Mouse (Mus musculus) heart, embryonic 13.5 days (tissue): ENCODE measurements around the gene Cxcl16. TPM values are rescaled to one million over a fixed set of nuclear protein-coding genes. Genes with fewer than 3 reads are reported as not detected.
"Not testable (repeated sequence)": the region's sequence is repeated elsewhere in the genome, so short reads cannot be mapped to it uniquely, and the experiment has no call there.

ENCODE experiments used
- ATAC-seq: fragments of 200-750 bp; cut with Nextera tagmentation; 2 replicates; pipeline ENCODE4 v1.8.0; 2017; ENCODE audit warnings: moderate TSS enrichment; ENCODE audit not compliant: insufficient number of reproducible peaks, low FRiP score, low TSS enrichment; ENCODE audit errors: extremely low read depth
- H3K27ac ChIP-seq: fragments of 300-500 bp; sonication (generic); replicated peaks from 2 replicates; pipeline ENCODE4 v1.5.1; 2015; ENCODE audit warnings: moderate library complexity, mild to moderate bottlenecking, inconsistent platforms
- H3K27me3 ChIP-seq: fragments of 300-500 bp; sonication (generic); replicated peaks from 2 replicates; pipeline ENCODE4 v1.6.1; 2015; ENCODE audit warnings: mild to moderate bottlenecking, inconsistent platforms
- H3K36me3 ChIP-seq: fragments of 300-500 bp; sonication (generic); 2 replicates; pipeline ENCODE4 v1.6.1; 2015; ENCODE audit warnings: mild to moderate bottlenecking, inconsistent platforms
- H3K4me1 ChIP-seq: fragments of 300-500 bp; sonication (generic); 2 replicates; pipeline ENCODE4 v1.6.1; 2015; ENCODE audit warnings: inconsistent platforms
- H3K4me2 ChIP-seq: fragments of 300-500 bp; sonication (generic); 2 replicates; pipeline ENCODE4 v1.6.1; 2015; ENCODE audit warnings: inconsistent platforms, mild to moderate bottlenecking, moderate library complexity
- H3K4me3 ChIP-seq: fragments of 300-500 bp; sonication (generic); 2 replicates; pipeline ENCODE4 v1.5.1; 2015; ENCODE audit warnings: moderate library complexity, mild to moderate bottlenecking, inconsistent platforms
- H3K9ac ChIP-seq: fragments of 300-500 bp; sonication (generic); 2 replicates; pipeline ENCODE4 v1.6.1; 2015; ENCODE audit warnings: inconsistent platforms, mild to moderate bottlenecking, moderate library complexity
- H3K9me3 ChIP-seq: fragments of 300-500 bp; sonication (generic); 2 replicates; pipeline ENCODE4 v1.6.1; 2016; ENCODE audit warnings: inconsistent platforms
- WGBS: fragments of 180-500 bp; shearing (Covaris S2); methylation state at CpG from one replicate; pipeline ENCODE4 v1.1.7; 2015; ENCODE audit warnings: mixed read lengths; 5-methylcytosine and 5-hydroxymethylcytosine counted together
- polyA plus RNA-seq: library from polyadenylated mRNA; unstranded; fragments of >200 nt; fragmentation: Nextera tagmentation; extraction: Ambion mirVana; gene quantifications from 2 replicates; pipeline ENCODE4 v1.2.1, GENCODE M21; 2015

The Cxcl16 gene
- polyA plus RNA-seq, 1 experiment from 2014 or later, result 6.9 TPM

DNA sequence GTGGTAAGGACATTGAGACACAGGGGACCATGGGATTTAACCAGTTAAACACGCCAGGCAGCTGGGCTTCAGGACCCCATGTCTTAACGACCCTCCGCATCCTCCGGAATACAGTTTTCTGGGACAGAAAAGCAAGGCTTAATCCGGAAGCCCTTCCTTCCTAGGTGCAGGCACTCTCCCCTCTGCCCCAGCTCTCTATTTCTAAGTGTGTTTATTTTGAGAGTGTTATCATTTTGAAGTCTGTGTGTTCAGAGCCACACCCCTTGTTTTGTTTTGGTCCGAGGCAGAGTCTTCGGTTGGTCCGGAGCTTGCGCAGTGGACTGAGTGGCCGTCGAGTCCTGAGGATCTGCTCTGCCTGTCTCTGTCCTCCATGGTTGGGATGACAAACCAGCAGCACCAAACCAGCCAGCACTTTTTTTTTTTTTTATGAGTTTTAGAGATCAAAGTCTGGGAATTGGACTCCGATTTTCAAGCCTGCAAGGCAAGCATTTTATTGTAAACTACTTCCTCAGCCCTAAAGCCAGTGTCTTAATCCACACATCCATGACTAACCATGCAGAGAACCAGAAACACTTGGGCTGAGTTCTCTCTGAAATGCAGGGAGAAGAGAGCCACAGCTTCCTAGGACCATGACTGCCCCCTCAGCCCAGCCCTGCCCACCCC, 15.2 kb upstream of the Cxcl16 start:
- 54% methylated on average over 12 of the region's 12 CpGs for WGBS
- Histone ChIP-seq H3K36me3 (no peaks in the 10 kb centered on the region), H3K9me3 (no peaks in the 10 kb centered on the region), H3K27me3 (no peaks in the 10 kb centered on the region), H3K4me1 (no peaks in the 10 kb centered on the region), H3K27ac (no peak overlapping the region), H3K4me2 (no peak overlapping the region), H3K4me3 (no peak overlapping the region), H3K9ac (no peak overlapping the region)
- no peak for ATAC-seq

DNA sequence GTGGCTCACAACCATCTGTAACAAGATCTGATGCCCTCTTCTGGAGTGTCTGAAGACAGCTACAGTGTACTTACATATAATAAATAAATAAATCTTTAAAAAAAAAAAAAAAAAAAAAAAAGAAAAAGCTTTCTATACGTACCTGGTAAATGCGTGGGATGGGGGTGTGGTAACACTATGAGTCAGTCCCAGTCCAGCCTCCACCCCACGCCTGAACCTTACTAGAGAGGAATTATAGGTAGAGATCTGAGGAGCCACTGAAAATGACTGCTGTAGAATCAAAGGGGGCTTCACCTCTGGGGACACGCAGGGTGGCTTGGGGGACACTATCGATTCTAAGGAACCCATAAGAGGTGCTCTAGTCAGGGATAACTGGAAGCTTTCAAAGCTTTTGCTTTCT, 13.5 kb upstream of the Cxcl16 start:
- 81% methylated on average over 5 of the region's 5 CpGs for WGBS
- not testable (repeated sequence) for H3K4me1 ChIP-seq, H3K36me3 ChIP-seq, H3K4me3 ChIP-seq, H3K27ac ChIP-seq, ATAC-seq, H3K9ac ChIP-seq, H3K9me3 ChIP-seq, H3K27me3 ChIP-seq, H3K4me2 ChIP-seq

DNA sequence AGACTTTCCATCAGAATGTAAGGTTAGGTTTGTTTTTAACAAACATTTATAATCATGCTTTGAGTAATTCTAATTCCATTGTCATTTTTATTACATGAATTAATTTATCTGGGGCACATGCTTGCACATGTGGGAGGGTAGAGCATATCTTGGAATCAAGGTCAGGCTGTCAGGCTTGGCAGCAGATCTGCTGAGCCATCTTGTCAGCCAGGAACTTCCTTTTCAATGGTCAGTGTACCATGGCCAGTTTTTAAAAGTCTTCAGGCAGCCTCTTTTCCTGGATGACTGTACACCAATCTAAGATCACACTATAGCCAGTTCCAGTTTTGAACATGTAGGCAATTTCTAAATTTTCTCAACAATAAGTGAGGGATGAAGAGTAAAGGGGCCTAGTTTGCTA, 12.9 kb upstream of the Cxcl16 start:
- no peaks in the 10 kb centered on the region for H3K36me3 ChIP-seq
- H3K4me1 ChIP-seq, result 0 out of 2 replicates have a peak, but pooled peaks cover 2% of the 10 kb centered on the region
- no peaks in the 10 kb centered on the region for H3K9me3 ChIP-seq
- H3K9ac ChIP-seq, result no peak overlapping the region
- H3K27me3 ChIP-seq, result no peaks in the 10 kb centered on the region
- H3K4me3 ChIP-seq, result no peak overlapping the region
- no peak for ATAC-seq
- H3K27ac ChIP-seq, result no peak overlapping the region
- no peak overlapping the region for H3K4me2 ChIP-seq

DNA sequence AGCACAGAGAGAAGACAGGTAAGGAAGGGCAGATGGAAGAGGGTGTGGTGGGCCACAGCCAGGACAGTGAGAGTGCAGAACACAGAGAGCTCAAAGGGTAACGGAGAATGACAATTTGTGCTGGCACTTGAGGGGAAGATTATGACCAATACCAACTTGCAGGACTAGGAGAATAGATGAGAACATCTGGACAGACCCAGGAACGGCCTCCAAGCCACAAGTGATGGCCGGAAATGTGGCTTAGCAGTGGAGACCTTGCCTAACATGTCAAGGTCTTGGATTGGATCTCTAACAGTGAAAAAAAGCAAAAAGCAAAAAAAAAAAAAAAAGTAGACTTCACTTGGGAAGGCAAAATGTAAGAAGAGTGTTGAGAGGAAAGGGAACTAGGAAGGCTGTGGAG, 10.0 kb upstream of the Cxcl16 start:
- Histone ChIP-seq H3K9ac (no peak overlapping the region), H3K27ac (peak overlapping the region; percentile 82), H3K4me1 (peaks cover 28% of the 10 kb centered on the region), H3K4me2 (no peak overlapping the region), H3K36me3 (no peaks in the 10 kb centered on the region), H3K4me3 (no peak overlapping the region), H3K9me3 (no peaks in the 10 kb centered on the region), H3K27me3 (peaks cover 26% of the 10 kb centered on the region)
- ATAC-seq, result no peak
- 70% methylated on average over 3 of the region's 3 CpGs for WGBS

DNA sequence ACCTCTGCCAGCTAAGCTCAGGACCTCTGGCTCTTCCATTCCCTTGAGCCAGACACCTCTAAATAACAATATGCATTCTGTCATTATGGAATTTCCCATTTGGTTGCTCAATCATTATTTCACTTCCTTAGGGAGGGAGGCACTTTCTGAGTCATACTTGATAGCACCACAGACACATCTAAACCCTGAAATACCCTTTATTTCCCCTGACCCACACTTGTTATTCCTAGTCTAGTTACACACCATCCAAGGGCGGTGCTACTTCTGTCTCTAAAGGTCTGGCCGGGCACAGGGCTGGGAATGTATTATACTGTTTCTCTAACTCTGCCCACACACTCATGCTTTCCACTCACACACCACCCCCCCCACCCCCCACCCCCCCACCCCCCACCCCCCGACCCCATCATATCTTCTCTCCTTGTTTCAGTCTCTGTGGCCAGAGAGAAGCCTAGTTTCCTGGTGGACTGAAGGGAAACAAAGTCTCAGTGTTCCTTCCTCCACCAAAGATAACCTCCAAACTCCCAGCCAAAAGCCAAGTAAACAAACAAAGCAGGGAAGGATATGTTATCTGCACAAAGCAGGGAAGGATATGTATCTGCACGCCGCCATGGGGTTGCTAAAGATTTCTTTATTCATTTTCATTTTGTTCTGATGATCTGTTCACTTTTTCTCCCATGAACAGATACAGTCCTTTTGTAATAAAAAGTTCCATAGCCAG, 8.3 kb upstream of the Cxcl16 start:
- Histone ChIP-seq H3K9me3 (no peaks in the 10 kb centered on the region), H3K27ac (peak overlapping the region; percentile 82), H3K9ac (no peak overlapping the region), H3K27me3 (peaks cover 43% of the 10 kb centered on the region), H3K36me3 (no peaks in the 10 kb centered on the region), H3K4me2 (no peak overlapping the region), H3K4me3 (no peak overlapping the region), H3K4me1 (peaks cover 29% of the 10 kb centered on the region)
- no peak for ATAC-seq
- WGBS, result 54% methylated on average over 5 of the region's 5 CpGs

DNA sequence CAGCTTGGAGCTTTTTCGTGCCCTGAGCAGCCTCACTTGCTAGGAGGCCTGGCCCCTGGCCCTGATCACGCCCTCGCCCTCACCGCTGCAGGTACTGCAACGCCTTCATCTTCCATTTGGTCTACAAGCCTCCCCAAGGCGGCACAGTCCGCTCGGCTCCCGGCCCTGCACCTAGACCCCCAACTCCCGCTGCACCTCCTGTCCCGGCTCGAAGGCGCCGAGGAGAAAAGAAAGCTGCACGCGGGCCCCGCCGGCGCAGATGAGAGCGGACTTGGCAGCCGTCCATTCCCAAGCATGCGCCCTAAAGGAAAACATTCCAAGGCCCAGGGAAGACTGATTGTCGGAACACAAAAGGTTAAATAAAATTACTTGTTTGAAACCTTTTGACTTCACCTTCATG, 6.0 kb upstream of the Cxcl16 start:
- no peaks in the 10 kb centered on the region for H3K36me3 ChIP-seq
- H3K4me2 ChIP-seq, result peak overlapping the region; percentile 73
- peak overlapping the region; percentile 48 for H3K4me3 ChIP-seq
- peak overlapping the region; percentile 74 for H3K9ac ChIP-seq
- peaks cover 3% of the 10 kb centered on the region; the same call in 1 of the 2 replicates for H3K9me3 ChIP-seq
- peaks cover 29% of the 10 kb centered on the region for H3K4me1 ChIP-seq
- peaks cover 61% of the 10 kb centered on the region for H3K27me3 ChIP-seq
- 8% methylated on average over 23 of the region's 23 CpGs for WGBS
- no peak for ATAC-seq
- peak overlapping the region; percentile 63 for H3K27ac ChIP-seq

DNA sequence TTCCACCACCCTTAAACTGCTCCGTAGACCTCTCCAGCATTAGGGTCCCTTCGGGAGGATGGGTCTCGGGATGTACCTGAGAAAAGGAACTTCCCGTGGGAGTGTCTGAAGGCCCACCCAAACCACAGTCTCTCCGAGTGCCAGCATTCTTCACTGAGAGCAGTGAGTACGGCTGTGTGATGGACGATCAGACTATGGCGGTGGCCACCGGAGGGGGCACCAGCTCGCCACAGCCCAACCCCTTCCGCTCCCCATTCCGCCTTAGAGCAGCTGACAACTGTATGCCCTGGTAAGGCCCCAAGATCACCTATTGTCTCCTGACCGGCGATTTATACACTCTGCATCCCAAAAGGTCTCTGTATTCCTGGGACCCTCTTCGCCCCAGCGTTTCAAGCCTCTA, 5.4 kb upstream of the Cxcl16 start:
- Histone ChIP-seq H3K9ac (peak overlapping the region; percentile 74), H3K4me1 (peaks cover 29% of the 10 kb centered on the region), H3K36me3 (no peaks in the 10 kb centered on the region), H3K4me2 (peak overlapping the region; percentile 73), H3K9me3 (peaks cover 3% of the 10 kb centered on the region; the same call in 1 of the 2 replicates), H3K4me3 (peak overlapping the region; percentile 48), H3K27ac (peak overlapping the region; percentile 63; the same call in 1 of the 2 replicates), H3K27me3 (peaks cover 67% of the 10 kb centered on the region)
- ATAC-seq, result no peak
- 21% methylated on average over 16 of the region's 16 CpGs for WGBS

DNA sequence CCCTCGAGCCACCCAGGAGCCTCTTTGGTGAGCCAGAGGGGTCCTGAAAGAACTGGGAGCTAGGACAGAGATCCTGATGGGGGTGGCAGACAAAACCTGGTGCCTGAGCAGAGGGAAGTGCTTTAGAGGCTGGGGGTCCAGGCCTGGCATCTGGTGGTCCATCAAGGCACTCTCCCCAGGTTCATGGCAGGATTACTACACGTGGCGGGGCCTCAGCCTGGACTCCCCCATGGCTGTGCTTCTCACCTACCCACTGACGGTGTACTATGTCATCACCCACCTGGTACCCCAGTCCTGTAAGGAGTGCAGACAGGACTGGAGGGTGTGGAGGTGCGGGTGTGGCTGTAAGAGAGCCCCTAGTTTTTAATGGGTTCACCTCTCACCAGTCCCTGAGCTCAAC, 4.2 kb upstream of the Cxcl16 start:
- peaks cover 73% of the 10 kb centered on the region for H3K27me3 ChIP-seq
- H3K4me3 ChIP-seq, result no peak overlapping the region
- WGBS, result 63% methylated on average over 5 of the region's 5 CpGs
- no peak for ATAC-seq
- H3K36me3 ChIP-seq, result no peaks in the 10 kb centered on the region
- no peak overlapping the region for H3K9ac ChIP-seq
- H3K9me3 ChIP-seq, result peaks cover 3% of the 10 kb centered on the region; the same call in 1 of the 2 replicates
- peaks cover 32% of the 10 kb centered on the region for H3K4me1 ChIP-seq
- H3K27ac ChIP-seq, result no peak overlapping the region
- H3K4me2 ChIP-seq, result no peak overlapping the region

DNA sequence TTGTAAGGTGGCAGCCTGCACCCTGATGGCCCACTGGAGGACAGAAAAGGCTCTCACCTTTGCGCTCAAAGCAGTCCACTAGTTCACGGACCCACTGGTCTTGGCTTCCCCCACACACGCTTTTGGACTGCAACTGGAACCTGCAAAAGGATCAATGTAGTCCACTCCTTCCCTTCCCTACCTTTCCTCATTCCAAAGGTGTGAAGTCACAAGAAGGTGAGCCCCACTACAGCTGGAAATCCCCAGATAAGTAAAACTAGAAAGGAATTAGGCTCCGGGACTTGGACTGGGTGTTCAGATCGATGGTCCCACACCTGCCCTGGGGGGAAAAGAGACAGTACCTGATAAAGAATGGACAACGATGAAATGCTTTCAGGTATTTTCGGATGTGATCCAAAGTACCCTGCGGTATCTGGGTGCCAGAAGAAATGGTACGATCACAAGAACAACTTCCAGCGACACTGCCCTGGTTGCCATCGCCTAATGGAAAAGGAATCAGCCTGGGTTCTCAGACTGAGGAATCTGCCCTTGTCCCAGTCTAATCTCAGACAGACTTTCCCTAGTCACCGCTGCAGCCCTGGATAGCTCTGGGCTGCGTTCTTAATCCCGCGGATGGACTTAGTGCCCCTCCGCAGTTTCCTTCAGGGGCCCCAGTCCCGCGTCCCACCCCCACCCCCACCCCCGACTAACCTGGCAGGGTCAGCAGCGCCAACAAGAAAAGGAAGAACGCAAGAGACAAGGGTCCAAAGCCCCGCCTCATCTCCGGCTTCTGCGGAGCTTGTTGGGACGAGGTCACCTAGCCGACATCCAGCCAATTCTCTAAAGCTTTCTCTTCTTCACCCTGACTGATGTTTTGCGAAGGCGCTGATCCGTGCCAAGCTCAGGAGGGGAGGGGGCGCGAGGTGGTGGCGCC, 840 bp downstream of the Cxcl16 start, which contains the start of gene Zmynd15:
Zmynd15 (plus strand) TSS at position 746 of the 913 bp plus-strand sequence.
- peaks cover 14% of the 10 kb centered on the region for H3K36me3 ChIP-seq
- H3K27ac ChIP-seq, result 0 out of 2 replicates have a peak within 1 kb of the TSS, but pooled peaks have one; percentile 29
- WGBS, result 14% methylated on average over 32 of the region's 32 CpGs
- H3K27me3 ChIP-seq, result peaks cover 45% of the 10 kb centered on the region
- peaks cover 3% of the 10 kb centered on the region; the same call in 1 of the 2 replicates for H3K9me3 ChIP-seq
- H3K4me1 ChIP-seq, result peaks cover 9% of the 10 kb centered on the region
- no peak for ATAC-seq
- peak within 1 kb of the TSS; percentile 84 for H3K9ac ChIP-seq
- peak within 1 kb of the TSS; percentile 65 for H3K4me3 ChIP-seq
- H3K4me2 ChIP-seq, result peak within 1 kb of the TSS; percentile 88

DNA sequence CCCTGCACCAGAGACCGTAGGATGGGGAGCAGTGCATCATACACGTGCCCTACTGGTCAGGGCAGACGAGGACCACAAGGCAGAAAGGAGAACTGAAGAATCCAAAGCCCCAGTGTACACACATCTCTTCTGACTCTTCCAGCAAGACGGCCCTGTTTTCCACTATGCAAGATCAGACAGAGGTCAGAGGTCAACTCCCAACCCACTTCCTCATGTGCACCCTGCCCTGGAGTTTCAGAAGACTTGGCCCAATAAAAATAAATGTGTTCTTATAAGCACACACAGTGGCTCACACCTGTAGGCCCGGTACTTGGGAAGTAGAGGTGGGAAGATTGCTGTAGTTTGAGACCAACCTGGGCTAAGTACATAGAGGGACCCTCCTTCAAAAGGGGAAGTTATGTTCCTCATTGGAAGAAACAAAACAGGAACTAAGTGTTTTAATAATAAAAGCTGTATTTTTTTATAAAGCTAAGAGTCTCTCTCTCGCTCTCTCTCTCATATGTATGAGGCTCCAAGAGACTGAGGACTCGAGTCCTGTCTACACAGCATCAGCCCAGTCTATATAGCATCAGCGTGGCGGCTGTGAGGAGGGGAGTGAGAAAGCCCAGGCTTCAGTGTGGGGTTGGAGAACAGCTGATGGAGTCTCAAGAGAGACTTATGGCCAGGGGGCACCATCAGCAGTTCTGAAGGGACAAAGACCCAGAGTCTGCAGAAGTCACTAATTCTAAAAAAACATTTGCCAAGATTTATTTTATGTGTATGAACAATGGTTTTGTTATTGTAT, 6.3 kb downstream of the Cxcl16 start:
- Histone ChIP-seq H3K36me3 (peaks cover 24% of the 10 kb centered on the region), H3K9ac (0 out of 2 replicates have a peak overlapping the region, but pooled peaks have one; percentile 88), H3K4me2 (peak overlapping the region; percentile 72; the same call in 1 of the 2 replicates), H3K4me3 (no peak overlapping the region), H3K4me1 (peaks cover 13% of the 10 kb centered on the region), H3K27ac (no peak overlapping the region), H3K27me3 (peaks cover 2% of the 10 kb centered on the region), H3K9me3 (no peaks in the 10 kb centered on the region)
- ATAC-seq, result no peak
- 85% methylated on average over 9 of the region's 9 CpGs for WGBS
